Mouse (Mus musculus): ENCODE measurements at regions not wholly inside any gene's neighbourhood (a gene's known extent, or its start where the extent isn't known, plus 50 kb on each side); places are given as distances from the start of the nearest gene placed in this dataset.
A peak's percentile ranks its signal among the peaks of the same experiment; 100 is the strongest.

DNA sequence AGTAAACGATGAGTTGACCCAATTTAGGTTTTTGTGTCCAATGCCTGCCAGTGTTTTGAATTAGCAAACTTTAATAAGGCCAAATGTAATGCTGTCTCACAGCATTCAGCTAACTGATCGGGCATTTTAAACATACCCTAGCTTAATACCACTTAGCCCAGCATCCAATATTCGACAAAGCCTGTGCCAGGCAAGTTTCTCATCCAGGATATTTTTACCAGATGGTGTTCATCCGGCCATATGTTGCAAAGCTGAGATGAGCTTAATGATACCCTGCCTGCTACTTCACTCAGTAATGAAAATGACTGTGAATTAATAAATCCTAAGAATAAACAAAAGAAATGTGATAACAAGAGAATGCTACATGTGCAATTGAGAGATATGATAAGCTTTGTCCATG, 116.8 kb downstream of the Tpm3-rs7 start:
- 66% methylated on average over 4 of the region's 4 CpGs for WGBS

DNA sequence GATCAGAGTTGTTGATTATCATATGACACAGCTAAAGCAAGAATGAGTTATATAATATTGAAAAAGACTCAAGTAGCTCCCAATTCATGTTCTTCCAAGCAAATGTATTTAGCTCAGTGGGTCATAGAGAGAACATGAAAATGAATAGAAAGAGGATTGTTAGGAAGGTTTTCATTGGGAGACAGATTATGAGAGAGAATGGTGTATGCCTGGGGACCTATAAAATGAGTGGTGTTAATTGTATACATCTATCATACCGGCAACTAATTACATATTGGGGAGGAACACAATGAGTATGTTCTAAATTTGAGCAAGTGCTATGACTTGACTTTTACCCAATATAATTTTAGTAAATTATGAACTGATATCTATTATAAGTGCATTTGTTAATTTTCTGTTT, 127.9 kb downstream of the Tpm3-rs7 start:
- WGBS: 85% methylated on average over 1 of the region's 1 CpGs
- Histone ChIP-seq H3K9ac (no peak overlapping the region), H3K9me3 (replicated peaks) (no peaks in the 10 kb centered on the region), H3K36me3 (ENCODE audit: poor library complexity, severe bottlenecking) (no peaks in the 10 kb centered on the region), H3K27ac (no peak overlapping the region), H3K4me2 (no peak overlapping the region), H3K27me3 (no peaks in the 10 kb centered on the region), H3K4me1 (no peaks in the 10 kb centered on the region), H3K4me3 (no peak overlapping the region)
- ATAC-seq: no peak

More for the DNA sequence above, 116.8 kb downstream of the Tpm3-rs7 start:
- ATAC-seq: peak; percentile 90
- H3K9ac ChIP-seq: no peak overlapping the region
- H3K36me3 ChIP-seq (ENCODE audit: poor library complexity, severe bottlenecking): no peaks in the 10 kb centered on the region
- H3K27ac ChIP-seq: no peak overlapping the region
- H3K4me3 ChIP-seq: no peak overlapping the region
- H3K9me3 ChIP-seq (replicated peaks): no peaks in the 10 kb centered on the region
- no peaks in the 10 kb centered on the region for H3K4me1 ChIP-seq
- H3K4me2 ChIP-seq: no peak overlapping the region
- no peaks in the 10 kb centered on the region for H3K27me3 ChIP-seq

DNA sequence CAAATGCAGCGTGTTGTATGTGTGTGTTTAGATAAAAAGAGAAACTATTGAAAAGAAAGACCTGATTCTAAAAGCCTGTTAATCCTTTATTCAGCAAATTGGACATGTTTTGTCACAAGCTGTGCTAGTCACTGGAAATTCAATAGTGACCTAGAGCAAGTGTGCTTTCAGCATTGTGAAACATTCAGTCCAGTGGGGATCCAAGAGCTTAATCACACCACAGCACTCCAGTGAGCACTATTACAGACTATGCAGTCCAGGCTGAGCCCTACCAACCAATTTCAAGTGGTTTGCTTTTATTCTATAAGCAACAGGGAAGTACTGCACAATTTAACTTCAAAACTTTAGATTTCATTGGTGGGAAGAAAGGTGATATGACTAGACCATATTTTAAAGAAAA, 140.5 kb downstream of the Tpm3-rs7 start:
- no peaks in the 10 kb centered on the region for H3K4me1 ChIP-seq
- no peaks in the 10 kb centered on the region for H3K9me3 ChIP-seq (replicated peaks)
- WGBS: 22% methylated on average over 1 of the region's 1 CpGs
- peak; percentile 45; the same call in 1 of the 2 replicates for ATAC-seq
- H3K27ac ChIP-seq: no peak overlapping the region
- H3K36me3 ChIP-seq (ENCODE audit: poor library complexity, severe bottlenecking): no peaks in the 10 kb centered on the region
- no peak overlapping the region for H3K4me2 ChIP-seq
- no peaks in the 10 kb centered on the region for H3K27me3 ChIP-seq
- no peak overlapping the region for H3K9ac ChIP-seq
- no peak overlapping the region for H3K4me3 ChIP-seq

DNA sequence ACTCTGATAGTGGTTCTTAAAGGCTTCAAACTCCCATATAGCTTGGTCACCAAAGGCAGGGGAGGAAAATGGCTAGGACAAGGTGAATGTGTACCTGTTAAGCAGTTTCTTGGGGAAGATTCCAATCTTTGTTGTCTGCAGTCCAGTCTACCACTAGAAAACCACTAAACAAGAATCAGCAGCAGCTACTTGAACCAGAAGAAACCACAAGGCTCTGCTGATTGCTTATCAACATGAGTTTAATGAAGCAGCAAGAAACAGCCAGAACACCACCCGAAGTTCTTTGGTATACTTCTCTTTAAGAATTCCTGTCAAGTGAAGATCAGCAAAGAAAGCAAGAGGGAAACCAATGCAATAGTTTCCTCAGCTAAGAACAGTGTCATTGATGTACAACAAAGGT, 143.1 kb downstream of the Tpm3-rs7 start:
- WGBS: 87% methylated on average over 1 of the region's 1 CpGs
- no peak overlapping the region for H3K9ac ChIP-seq
- H3K27ac ChIP-seq: no peak overlapping the region
- ATAC-seq: no peak
- H3K27me3 ChIP-seq: no peaks in the 10 kb centered on the region
- no peak overlapping the region for H3K4me2 ChIP-seq
- no peaks in the 10 kb centered on the region for H3K9me3 ChIP-seq (replicated peaks)
- H3K4me1 ChIP-seq: no peaks in the 10 kb centered on the region
- H3K36me3 ChIP-seq (ENCODE audit: poor library complexity, severe bottlenecking): no peaks in the 10 kb centered on the region
- H3K4me3 ChIP-seq: no peak overlapping the region

DNA sequence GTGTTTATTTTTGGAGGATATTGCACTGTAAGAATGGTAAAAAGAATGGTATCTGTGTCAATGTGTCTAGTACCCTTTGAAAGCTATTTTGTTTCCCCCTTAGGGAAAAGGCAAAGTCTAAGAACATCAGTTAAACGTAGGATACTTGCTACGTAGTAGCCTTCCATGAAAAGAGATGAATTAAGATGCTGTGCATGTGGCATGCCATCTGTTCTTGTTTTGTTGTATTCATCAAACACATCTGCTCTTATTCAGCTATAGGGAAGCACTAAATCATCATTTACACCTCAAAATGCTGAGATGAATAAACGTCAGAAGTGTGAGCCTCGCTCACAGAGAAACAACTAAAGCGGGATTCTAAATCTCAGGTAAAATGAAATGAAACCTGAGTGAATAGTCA, 154.7 kb downstream of the Tpm3-rs7 start:
- Histone ChIP-seq H3K36me3 (ENCODE audit: poor library complexity, severe bottlenecking) (no peaks in the 10 kb centered on the region), H3K9me3 (replicated peaks) (no peaks in the 10 kb centered on the region), H3K4me2 (no peak overlapping the region), H3K4me3 (no peak overlapping the region), H3K4me1 (no peaks in the 10 kb centered on the region), H3K27ac (no peak overlapping the region), H3K27me3 (no peaks in the 10 kb centered on the region), H3K9ac (no peak overlapping the region)
- peak; percentile 92 for ATAC-seq
- whole genome bisulfite sequencing: 38% methylated on average over 5 of the region's 5 CpGs

- no peak overlapping the region for H3K4me3 ChIP-seq
- H3K9me3 ChIP-seq (replicated peaks): no peaks in the 10 kb centered on the region
- 92% methylated on average over 2 of the region's 2 CpGs for WGBS
- ATAC-seq: no peak
- H3K4me1 ChIP-seq: no peaks in the 10 kb centered on the region
- H3K4me2 ChIP-seq: no peak overlapping the region
- no peaks in the 10 kb centered on the region for H3K36me3 ChIP-seq (ENCODE audit: poor library complexity, severe bottlenecking)
- no peaks in the 10 kb centered on the region for H3K27me3 ChIP-seq
- no peak overlapping the region for H3K9ac ChIP-seq
- no peak overlapping the region for H3K27ac ChIP-seq
These were observed 155.6 kb downstream of the Tpm3-rs7 start for GRCm38 (mm10) chr14:113469978-113470377.

DNA sequence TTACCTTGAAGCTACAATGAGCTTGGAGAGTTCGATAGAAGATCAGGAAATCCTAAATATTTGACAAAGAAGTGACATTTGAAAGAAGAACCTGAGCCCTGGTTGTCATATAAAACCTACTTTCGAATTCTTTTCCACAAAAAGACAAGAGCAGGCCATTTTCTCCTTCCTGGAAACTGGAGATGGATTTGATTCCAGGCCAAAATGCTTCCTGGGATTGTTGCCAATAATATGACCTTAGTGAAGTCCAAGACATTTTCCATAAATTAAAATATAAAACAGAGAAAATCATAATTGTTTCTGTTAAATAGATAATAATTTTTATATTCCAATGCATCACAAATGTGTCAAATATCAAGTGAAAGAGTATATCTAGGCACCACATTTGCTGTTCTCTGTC, 172.2 kb downstream of the Tpm3-rs7 start:
- ATAC-seq: no peak
- no peaks in the 10 kb centered on the region for H3K36me3 ChIP-seq (ENCODE audit: poor library complexity, severe bottlenecking)
- H3K9me3 ChIP-seq (replicated peaks): no peaks in the 10 kb centered on the region
- no peak overlapping the region for H3K4me2 ChIP-seq
- no peak overlapping the region for H3K9ac ChIP-seq
- 86% methylated on average over 2 of the region's 2 CpGs for WGBS
- H3K4me1 ChIP-seq: no peaks in the 10 kb centered on the region
- no peaks in the 10 kb centered on the region for H3K27me3 ChIP-seq
- no peak overlapping the region for H3K4me3 ChIP-seq
- no peak overlapping the region for H3K27ac ChIP-seq

- no peak overlapping the region for H3K4me3 ChIP-seq
- no peak for ATAC-seq
- H3K27me3 ChIP-seq: no peaks in the 10 kb centered on the region
- H3K9ac ChIP-seq: no peak overlapping the region
- H3K27ac ChIP-seq: no peak overlapping the region
- H3K4me1 ChIP-seq: no peaks in the 10 kb centered on the region
- H3K9me3 ChIP-seq (replicated peaks): no peaks in the 10 kb centered on the region
- H3K4me2 ChIP-seq: no peak overlapping the region
- no peaks in the 10 kb centered on the region for H3K36me3 ChIP-seq (ENCODE audit: poor library complexity, severe bottlenecking)
- 98% methylated on average over 2 of the region's 2 CpGs for WGBS
These were observed 189.4 kb downstream of the Tpm3-rs7 start for GRCm38 (mm10) chr14:113503796-113504195.

Data from forebrain, embryonic 13.5 days (tissue).